Mouse (Mus musculus): ENCODE results near the gene Elk3. TPM values are rescaled to one million over a fixed set of nuclear protein-coding genes. Genes with fewer than 3 reads are reported as not detected.

Elk3 gene
- polyA plus RNA-seq, 1 experiment, result 10.8 TPM

DNA sequence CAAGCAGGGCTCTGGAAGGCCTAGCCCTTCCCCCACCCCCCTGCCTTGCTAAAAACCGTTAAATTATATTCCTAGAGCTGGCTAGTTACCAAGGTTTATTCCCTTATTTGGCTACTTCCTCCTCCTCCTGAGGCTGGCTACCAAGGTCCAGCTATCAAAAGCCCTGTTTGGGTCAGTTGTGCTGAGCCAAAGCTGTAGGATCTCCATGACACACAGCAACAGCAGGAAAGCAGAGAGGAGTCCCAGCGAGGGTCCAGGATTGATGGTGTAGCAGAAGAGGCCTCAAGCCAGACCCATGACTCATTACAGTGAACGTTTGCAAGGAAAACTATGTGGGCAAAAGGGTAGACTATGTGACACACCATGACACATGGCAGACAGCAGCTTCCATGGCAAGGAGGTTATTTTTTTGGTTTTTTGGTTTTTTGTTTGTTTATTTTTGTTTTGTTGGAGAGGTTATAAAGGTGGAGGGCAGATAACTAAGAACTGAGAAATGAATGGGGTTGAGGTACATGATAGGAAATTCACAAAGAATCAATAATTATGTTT, 21.4 kb upstream of the Elk3 start:
- Histone ChIP-seq H3K36me3 (ENCODE audit: control insufficient read depth, insufficient read depth, low read length) (no peaks in the 10 kb centered on the region), H3K4me3 (ENCODE audit: low read depth, low read length) (no peak overlapping the region), H3K4me1 (ENCODE audit: control insufficient read depth, insufficient read depth, insufficient read length, low read length) (no peaks in the 10 kb centered on the region), H3K27ac (ENCODE audit: insufficient read depth, low read depth, low read length) (no peak overlapping the region), H3K27me3 (ENCODE audit: control insufficient read depth, insufficient read depth, low read length) (no peaks in the 10 kb centered on the region)
- 28% methylated on average over 3 of the region's 3 CpGs for WGBS
- no peak for TF ChIP-seq CTCF (IDR thresholded peaks at IDR 0.05; ENCODE audit: extremely low read depth, insufficient read length, insufficient replicate concordance, low read depth, low read length)

DNA sequence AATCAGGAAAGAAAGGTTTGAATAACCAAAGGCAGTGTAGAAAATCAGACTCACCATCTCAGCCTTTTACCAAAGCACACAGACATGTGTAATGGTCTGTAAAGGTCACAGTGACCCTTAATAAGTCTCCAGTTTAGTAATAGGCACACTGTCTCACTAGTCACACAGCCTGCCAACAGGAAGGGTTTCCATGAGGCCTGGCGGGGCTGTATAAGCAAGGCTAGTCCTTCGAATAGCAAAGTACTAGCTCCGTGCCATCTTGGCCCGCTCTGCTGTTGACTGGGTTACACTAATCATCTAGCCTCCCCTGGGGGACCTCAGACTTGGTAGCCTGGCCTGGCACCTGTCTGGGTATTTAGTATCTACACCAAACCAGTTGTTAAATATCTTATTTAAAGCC, 20.6 kb upstream of the Elk3 start:
- Histone ChIP-seq H3K27me3 (ENCODE audit: control insufficient read depth, insufficient read depth, low read length) (no peaks in the 10 kb centered on the region), H3K4me1 (ENCODE audit: control insufficient read depth, insufficient read depth, insufficient read length, low read length) (no peaks in the 10 kb centered on the region), H3K36me3 (ENCODE audit: control insufficient read depth, insufficient read depth, low read length) (no peaks in the 10 kb centered on the region), H3K27ac (ENCODE audit: insufficient read depth, low read depth, low read length) (no peak overlapping the region), H3K4me3 (ENCODE audit: low read depth, low read length) (no peak overlapping the region)
- 88% methylated on average over 4 of the region's 4 CpGs for WGBS
- TF ChIP-seq POLR2A (IDR thresholded peaks at IDR 0.05; ENCODE audit: low read depth, low read length) (no peak), CTCF (IDR thresholded peaks at IDR 0.05; ENCODE audit: extremely low read depth, insufficient read length, insufficient replicate concordance, low read depth, low read length) (no peak)

DNA sequence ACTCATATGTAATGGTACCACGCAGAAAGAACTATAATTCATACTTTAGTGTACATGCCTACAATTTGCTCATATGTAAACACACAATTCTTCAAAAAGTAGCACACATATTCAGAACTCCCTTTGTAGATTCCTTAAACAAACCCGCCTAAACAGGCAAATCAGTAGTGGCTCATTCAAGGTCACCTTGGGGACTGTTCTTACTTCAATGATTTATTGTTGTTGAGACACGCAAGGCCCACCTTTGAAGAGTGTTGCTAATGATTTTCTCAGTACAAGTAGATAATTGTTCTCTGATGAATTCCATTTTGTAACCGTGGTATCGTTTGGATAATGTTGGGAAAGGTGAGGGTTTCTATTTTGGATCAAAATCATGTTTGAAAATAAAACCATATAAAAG, 17.4 kb upstream of the Elk3 start:
- Histone ChIP-seq H3K4me1 (ENCODE audit: control insufficient read depth, insufficient read depth, insufficient read length, low read length) (peaks cover 4% of the 10 kb centered on the region; the same call in 1 of the 2 replicates), H3K27me3 (ENCODE audit: control insufficient read depth, insufficient read depth, low read length) (no peaks in the 10 kb centered on the region), H3K4me3 (ENCODE audit: low read depth, low read length) (no peak overlapping the region), H3K27ac (ENCODE audit: insufficient read depth, low read depth, low read length) (no peak overlapping the region), H3K36me3 (ENCODE audit: control insufficient read depth, insufficient read depth, low read length) (no peaks in the 10 kb centered on the region)
- TF ChIP-seq CTCF (IDR thresholded peaks at IDR 0.05; ENCODE audit: extremely low read depth, insufficient read length, insufficient replicate concordance, low read depth, low read length), result no peak
- TF ChIP-seq POLR2A (IDR thresholded peaks at IDR 0.05; ENCODE audit: low read depth, low read length), result no peak
- WGBS, result 57% methylated on average over 5 of the region's 5 CpGs

DNA sequence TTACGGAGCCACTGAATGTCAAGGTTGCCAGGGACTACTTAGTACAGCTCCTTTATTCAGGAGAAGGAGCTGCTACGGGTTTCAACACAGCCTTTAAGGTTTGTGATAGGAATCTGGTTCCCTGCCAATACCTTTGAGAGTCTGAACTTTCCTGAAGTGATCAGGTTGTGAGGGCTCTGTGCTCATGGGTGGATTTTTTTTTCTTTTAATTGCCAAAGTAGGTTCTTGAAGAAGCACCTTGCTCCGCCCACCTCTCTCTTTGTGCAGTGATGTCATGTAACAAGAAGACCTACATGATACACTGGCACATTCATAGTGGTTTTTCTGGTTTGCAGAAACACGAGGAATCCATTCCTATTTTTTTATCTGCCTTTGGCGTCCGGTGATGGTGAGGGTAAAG, 16.3 kb upstream of the Elk3 start:
- Histone ChIP-seq H3K27ac (ENCODE audit: insufficient read depth, low read depth, low read length) (no peak overlapping the region), H3K4me1 (ENCODE audit: control insufficient read depth, insufficient read depth, insufficient read length, low read length) (peaks cover 4% of the 10 kb centered on the region; the same call in 1 of the 2 replicates), H3K4me3 (ENCODE audit: low read depth, low read length) (no peak overlapping the region), H3K27me3 (ENCODE audit: control insufficient read depth, insufficient read depth, low read length) (no peaks in the 10 kb centered on the region), H3K36me3 (ENCODE audit: control insufficient read depth, insufficient read depth, low read length) (no peaks in the 10 kb centered on the region)
- TF ChIP-seq POLR2A (IDR thresholded peaks at IDR 0.05; ENCODE audit: low read depth, low read length) (no peak), CTCF (IDR thresholded peaks at IDR 0.05; ENCODE audit: extremely low read depth, insufficient read length, insufficient replicate concordance, low read depth, low read length) (no peak)
- 68% methylated on average over 6 of the region's 6 CpGs for WGBS

DNA sequence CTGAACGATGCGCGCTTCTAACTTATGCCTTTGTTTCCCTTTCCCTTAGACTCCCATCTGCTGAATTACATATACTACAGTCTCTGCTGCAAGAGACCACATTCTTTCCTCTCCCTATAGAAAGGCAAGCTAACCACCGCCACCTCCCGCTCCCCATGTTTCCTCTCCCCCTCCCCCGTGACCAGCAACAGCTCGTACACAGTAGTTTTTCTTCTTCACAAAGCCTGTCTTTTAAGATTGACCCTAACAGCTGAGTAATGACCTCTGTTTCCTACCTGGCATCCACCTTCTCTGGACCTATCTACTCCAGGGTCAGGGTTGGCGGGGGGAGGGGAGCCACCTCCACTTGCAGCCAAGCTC, 15.8 kb upstream of the Elk3 start:
- TF ChIP-seq POLR2A (IDR thresholded peaks at IDR 0.05; ENCODE audit: low read depth, low read length) (no peak), CTCF (IDR thresholded peaks at IDR 0.05; ENCODE audit: extremely low read depth, insufficient read length, insufficient replicate concordance, low read depth, low read length) (no peak)
- 89% methylated on average over 8 of the region's 8 CpGs for WGBS
- Histone ChIP-seq H3K36me3 (ENCODE audit: control insufficient read depth, insufficient read depth, low read length) (no peaks in the 10 kb centered on the region), H3K27ac (ENCODE audit: insufficient read depth, low read depth, low read length) (no peak overlapping the region), H3K27me3 (ENCODE audit: control insufficient read depth, insufficient read depth, low read length) (no peaks in the 10 kb centered on the region), H3K4me1 (ENCODE audit: control insufficient read depth, insufficient read depth, insufficient read length, low read length) (peaks cover 4% of the 10 kb centered on the region; the same call in 1 of the 2 replicates), H3K4me3 (ENCODE audit: low read depth, low read length) (no peak overlapping the region)

DNA sequence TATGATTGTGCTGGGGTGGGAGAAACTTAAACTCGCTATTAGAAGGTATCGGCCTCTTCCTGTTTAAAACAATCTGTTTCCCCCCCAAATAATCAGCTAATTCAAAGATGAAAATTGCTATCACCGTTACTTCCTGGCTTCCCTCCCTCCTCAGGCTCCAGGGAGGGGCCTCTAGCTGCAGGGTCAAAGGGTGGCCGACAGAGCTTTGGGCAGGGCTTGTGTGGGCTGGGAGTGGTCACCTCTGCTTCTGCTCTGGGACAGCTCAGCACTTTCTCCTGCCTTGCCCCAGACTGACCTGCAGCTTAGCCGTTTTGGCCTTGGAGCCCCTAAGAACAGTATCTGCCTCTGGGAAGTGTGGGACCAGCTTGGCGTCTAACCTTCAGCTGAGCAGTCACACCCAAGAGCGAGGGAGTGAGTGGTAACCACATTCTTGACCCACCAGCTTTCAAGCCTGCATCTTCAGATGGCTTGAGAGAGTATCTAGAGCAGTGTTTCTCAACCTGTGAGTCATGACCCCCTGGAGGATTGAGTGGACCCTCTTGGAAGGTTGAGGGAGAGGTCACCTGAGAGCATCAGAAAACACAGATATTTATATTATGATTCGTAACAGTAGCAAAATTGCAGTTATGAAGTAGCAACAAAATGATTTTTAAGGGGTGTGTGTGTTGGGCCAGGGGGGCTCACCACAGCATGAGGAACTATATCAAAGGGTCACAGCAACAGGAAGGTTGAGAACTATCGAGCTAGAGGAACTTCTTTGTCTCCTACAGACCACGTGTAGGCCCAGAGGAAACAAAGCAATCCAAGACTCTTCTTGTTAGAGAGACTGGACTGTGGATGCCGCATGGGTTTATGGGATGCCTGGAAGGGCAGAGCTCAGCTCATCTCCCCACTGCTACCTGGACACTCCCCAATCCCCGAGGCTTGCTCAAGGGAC, 15.1 kb upstream of the Elk3 start:
- H3K36me3 ChIP-seq (ENCODE audit: control insufficient read depth, insufficient read depth, low read length), result no peaks in the 10 kb centered on the region
- TF ChIP-seq CTCF (IDR thresholded peaks at IDR 0.05; ENCODE audit: extremely low read depth, insufficient read length, insufficient replicate concordance, low read depth, low read length) (no peak), POLR2A (IDR thresholded peaks at IDR 0.05; ENCODE audit: low read depth, low read length) (no peak)
- peak overlapping the region; percentile 41; the same call in 1 of the 2 replicates for H3K27ac ChIP-seq (ENCODE audit: insufficient read depth, low read depth, low read length)

DNA sequence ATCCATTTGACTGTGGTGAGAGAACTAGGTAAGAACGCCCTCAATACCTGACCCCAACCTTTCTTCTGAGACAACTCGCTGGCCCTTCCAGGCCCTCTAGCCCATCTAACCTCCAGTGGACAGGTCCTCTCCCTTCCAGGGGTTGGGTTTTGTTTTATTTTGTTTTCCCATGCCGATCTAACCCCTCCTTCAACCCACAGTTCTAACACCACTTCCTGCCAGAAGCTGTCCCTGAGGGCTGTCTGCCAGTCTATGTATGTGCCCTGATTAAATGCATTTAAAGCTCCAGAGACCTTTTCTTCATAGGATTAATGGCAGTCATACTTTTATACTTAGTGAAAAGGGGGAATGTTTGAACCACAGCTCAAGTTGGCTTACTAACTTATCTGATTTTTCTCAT, 14.4 kb upstream of the Elk3 start:
- Histone ChIP-seq H3K4me3 (ENCODE audit: low read depth, low read length) (no peak overlapping the region), H3K27me3 (ENCODE audit: control insufficient read depth, insufficient read depth, low read length) (no peaks in the 10 kb centered on the region), H3K4me1 (ENCODE audit: control insufficient read depth, insufficient read depth, insufficient read length, low read length) (peaks cover 4% of the 10 kb centered on the region; the same call in 1 of the 2 replicates), H3K36me3 (ENCODE audit: control insufficient read depth, insufficient read depth, low read length) (no peaks in the 10 kb centered on the region), H3K27ac (ENCODE audit: insufficient read depth, low read depth, low read length) (0 out of 2 replicates have a peak overlapping the region, but pooled peaks have one; percentile 11)
- TF ChIP-seq POLR2A (IDR thresholded peaks at IDR 0.05; ENCODE audit: low read depth, low read length) (no peak), CTCF (IDR thresholded peaks at IDR 0.05; ENCODE audit: extremely low read depth, insufficient read length, insufficient replicate concordance, low read depth, low read length) (no peak)
- 67% methylated on average over 3 of the region's 3 CpGs for WGBS

More for the DNA sequence above, 15.1 kb upstream of the Elk3 start:
- WGBS, result 49% methylated on average over 12 of the region's 12 CpGs
- peaks cover 4% of the 10 kb centered on the region; the same call in 1 of the 2 replicates for H3K4me1 ChIP-seq (ENCODE audit: control insufficient read depth, insufficient read depth, insufficient read length, low read length)
- no peaks in the 10 kb centered on the region for H3K27me3 ChIP-seq (ENCODE audit: control insufficient read depth, insufficient read depth, low read length)
- no peak overlapping the region for H3K4me3 ChIP-seq (ENCODE audit: low read depth, low read length)

Data from small intestine, adult 2 months (tissue).